Mouse (Mus musculus) E14TG2a.4 (cell line): ENCODE data around the gene Slc26a6.

Source experiments
- CTCF ChIP-seq: conservative IDR thresholded peaks from 2 replicates; pipeline ENCODE4 v1.5.1; 2014; ENCODE audit warnings: low read length
- NANOG ChIP-seq: IDR thresholded peaks from 2 replicates; pipeline ENCODE4 v1.6.1; 2014; ENCODE audit warnings: borderline replicate concordance, low read length, mixed read lengths
- POU5F1 ChIP-seq: IDR thresholded peaks from 2 replicates; pipeline ENCODE4 v1.6.1; 2014; ENCODE audit warnings: low read length, borderline replicate concordance

- TF ChIP-seq CTCF (no peak), NANOG (no peak), POU5F1 (no peak)
These were observed 61.4 kb downstream of the Slc26a6 start, which contains the start of gene Tmem89 for GRCm38 (mm10) chr9:108914491-108914890.
